Mouse (Mus musculus) G1E (cell line): ENCODE measurements around the gene Fgfr2. TPM values are rescaled to one million over a fixed set of nuclear protein-coding genes. Genes with fewer than 3 reads are reported as not detected.

Experiments used
- ATAC-seq: 2 replicates; pipeline ENCODE4 v1.8.0; 2016; ENCODE audit warnings: mild to moderate bottlenecking; ENCODE audit not compliant: insufficient number of reproducible peaks, poor library complexity, low FRiP score, severe bottlenecking; ENCODE audit errors: extremely low read depth
- DNase-seq: peaks from one replicate; pipeline ENCODE4 v3.0.0; 2012; ENCODE audit warnings: low spot score
- H3K27me3 ChIP-seq: 2 replicates; pipeline ENCODE4 v1.6.1; 2012; ENCODE audit warnings: mild to moderate bottlenecking, low read length, inconsistent platforms; ENCODE audit not compliant: insufficient read depth
- H3K36me3 ChIP-seq: replicated peaks from 2 replicates; pipeline ENCODE3; 2012; ENCODE audit warnings: mild to moderate bottlenecking, inconsistent platforms
- H3K4me1 ChIP-seq: 2 replicates; pipeline ENCODE4 v1.6.1; 2012; ENCODE audit warnings: low read depth, low read length, inconsistent platforms, mixed read lengths; ENCODE audit not compliant: insufficient read depth
- H3K4me3 ChIP-seq: 2 replicates; pipeline ENCODE4 v1.5.1; 2012; ENCODE audit warnings: low read depth, mild to moderate bottlenecking, inconsistent platforms, low read length, moderate library complexity, mixed read lengths
- H3K9me3 ChIP-seq: replicated peaks from 2 replicates; pipeline ENCODE4 v1.6.1; 2012; ENCODE audit warnings: inconsistent platforms
- CTCF ChIP-seq: IDR thresholded peaks from 2 replicates; pipeline ENCODE4 v1.5.1; 2012; ENCODE audit warnings: low read depth, low read length, inconsistent platforms, mixed read lengths
- GATA1 ChIP-seq: IDR thresholded peaks from 2 replicates; pipeline ENCODE4 v1.6.1; 2012; ENCODE audit warnings: borderline replicate concordance, low read length, inconsistent platforms, mixed read lengths
- GATA2 ChIP-seq: IDR thresholded peaks from 2 replicates; pipeline ENCODE4 v1.6.1; 2012; ENCODE audit warnings: low read depth, low read length, inconsistent platforms, borderline replicate concordance
- POLR2AphosphoS5 ChIP-seq: IDR thresholded peaks from 2 replicates; pipeline ENCODE4 v1.6.1; 2012; ENCODE audit warnings: low read depth, low read length, inconsistent platforms; ENCODE audit not compliant: insufficient replicate concordance
- TAL1 ChIP-seq: conservative IDR thresholded peaks from 2 replicates; pipeline ENCODE4 v1.6.1; 2012; ENCODE audit warnings: low read depth, low read length, inconsistent platforms, mixed read lengths
- polyA plus RNA-seq: library from polyadenylated mRNA; stranded (reverse); fragments of >175 nt; gene quantifications from 2 replicates; pipeline ENCODE4 v1.2.3, GENCODE M21; 2012
- total RNA-seq, 2 experiments: library from RNA; stranded (forward) in 1 of 2; stranded (reverse) in 1 of 2; fragments of 200-1000 nt in 1 of 2; fragments of >200 nt in 1 of 2; fragmentation: Nextera tagmentation in 1 of 2; gene quantifications; 2 replicates each; pipeline ENCODE4 v1.2.3; 2014 to 2017

The Fgfr2 gene
- total and polyA plus RNA-seq, 3 experiments: 0.22 TPM; not detected in 2

GRCm38 (mm10) chr7:132396661-132397322, 726.4 kb downstream of the Fgfr2 start:
- no peak for TF ChIP-seq GATA2
- no peak for TF ChIP-seq GATA1
- no peak for TF ChIP-seq POLR2AphosphoS5
- no peak for TF ChIP-seq TAL1
- no peak for TF ChIP-seq CTCF
- ATAC-seq (no peak), DNase-seq (no peak)
- no peak overlapping the region for H3K4me3 ChIP-seq
- peaks cover 69% of the 10 kb centered on the region for H3K9me3 ChIP-seq
- H3K4me1 ChIP-seq: no peaks in the 10 kb centered on the region
- H3K36me3 ChIP-seq: no peaks in the 10 kb centered on the region
- H3K27me3 ChIP-seq: no peaks in the 10 kb centered on the region

DNA sequence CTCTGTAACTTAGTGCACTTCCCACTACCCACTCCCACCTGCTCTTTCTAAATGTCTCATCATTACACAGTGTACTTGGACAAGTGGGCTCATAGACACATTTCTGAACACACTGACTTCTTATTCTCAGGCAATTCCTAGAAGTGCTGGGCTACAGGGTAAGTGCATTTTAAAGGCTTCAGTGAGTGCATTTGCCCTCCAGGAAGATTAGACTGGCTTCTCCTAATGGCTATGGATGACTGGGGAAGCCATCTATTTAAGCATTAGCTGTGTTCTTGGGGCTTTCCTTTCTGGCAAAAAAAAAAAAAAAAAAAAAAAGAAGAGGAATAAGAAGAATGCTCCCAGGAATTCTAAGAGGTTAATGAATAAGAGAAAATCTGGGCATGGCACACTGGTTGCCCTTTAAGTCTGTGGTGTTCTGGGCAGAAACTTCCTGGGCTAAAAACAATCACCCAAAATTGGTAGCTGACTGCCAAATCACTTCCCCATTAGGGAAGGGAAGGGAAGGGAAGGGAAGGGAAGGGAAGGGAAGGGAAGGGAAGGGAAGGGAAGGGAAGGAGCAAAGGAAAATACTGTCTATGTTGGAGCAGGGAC, 729.5 kb downstream of the Fgfr2 start:
- Histone ChIP-seq H3K36me3 (no peaks in the 10 kb centered on the region), H3K9me3 (peaks cover 79% of the 10 kb centered on the region), H3K4me3 (no peak overlapping the region), H3K4me1 (no peaks in the 10 kb centered on the region), H3K27me3 (no peaks in the 10 kb centered on the region)
- DNase-seq: no peak
- ATAC-seq: no peak
- no peak for TF ChIP-seq GATA2
- TF ChIP-seq POLR2AphosphoS5: no peak
- no peak for TF ChIP-seq CTCF
- TF ChIP-seq TAL1: no peak
- no peak for TF ChIP-seq GATA1

DNA sequence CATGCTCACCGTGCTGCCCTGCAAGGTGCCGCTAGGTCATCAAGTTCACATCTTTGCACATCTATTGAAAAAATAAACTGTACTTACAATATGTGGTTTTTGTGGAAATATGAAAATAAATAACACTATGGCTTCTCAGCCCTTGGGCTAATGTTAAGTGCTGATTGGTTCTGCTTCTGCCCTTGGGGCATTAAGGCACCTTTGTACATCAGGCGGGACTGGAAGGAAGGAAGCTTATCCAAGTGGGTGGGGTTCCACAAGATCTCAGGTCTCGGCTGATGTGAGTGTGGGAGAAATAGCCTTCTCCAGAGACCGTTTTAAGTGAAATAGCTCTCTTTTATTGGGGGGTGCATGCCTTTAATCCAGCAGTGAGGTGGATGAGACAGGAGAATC, 730.1 kb downstream of the Fgfr2 start:
- H3K4me3 ChIP-seq: no peak overlapping the region
- peaks cover 78% of the 10 kb centered on the region for H3K9me3 ChIP-seq
- ATAC-seq (no peak), DNase-seq (no peak)
- no peaks in the 10 kb centered on the region for H3K36me3 ChIP-seq
- no peak for TF ChIP-seq TAL1
- TF ChIP-seq POLR2AphosphoS5: no peak
- no peak for TF ChIP-seq CTCF
- no peak for TF ChIP-seq GATA2
- no peak for TF ChIP-seq GATA1
- H3K4me1 ChIP-seq: no peaks in the 10 kb centered on the region
- H3K27me3 ChIP-seq: no peaks in the 10 kb centered on the region

GRCm38 (mm10) chr7:132392233-132393013, 730.7 kb downstream of the Fgfr2 start:
- TF ChIP-seq TAL1: no peak
- no peak for TF ChIP-seq GATA2
- no peak for TF ChIP-seq CTCF
- TF ChIP-seq POLR2AphosphoS5: no peak
- no peak for TF ChIP-seq GATA1
- DNase-seq (no peak), ATAC-seq (no peak)
- Histone ChIP-seq H3K9me3 (peaks cover 73% of the 10 kb centered on the region), H3K27me3 (no peaks in the 10 kb centered on the region), H3K4me1 (no peaks in the 10 kb centered on the region), H3K36me3 (no peaks in the 10 kb centered on the region), H3K4me3 (no peak overlapping the region)

DNA sequence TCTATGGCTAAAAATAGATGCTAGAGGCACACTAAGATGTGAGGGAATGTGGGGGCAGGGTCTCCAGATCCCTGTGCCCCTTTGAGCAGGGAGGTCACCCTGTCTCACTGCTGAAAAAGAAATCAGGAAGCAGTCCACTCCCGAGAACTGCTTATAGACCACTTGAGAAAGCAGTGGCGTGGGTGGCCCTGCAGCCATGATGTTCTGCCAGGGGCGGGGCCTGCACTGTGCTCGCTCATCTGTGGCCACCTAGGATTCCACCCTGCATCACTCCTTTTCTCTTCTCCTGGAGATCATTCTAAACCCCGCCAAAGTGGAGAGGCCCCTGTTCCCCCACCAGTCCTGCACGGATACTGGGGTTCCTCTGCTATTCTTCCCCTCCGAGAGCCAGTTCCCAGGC, 733.7 kb downstream of the Fgfr2 start:
- H3K27me3 ChIP-seq: no peaks in the 10 kb centered on the region
- no peak for ATAC-seq
- H3K4me1 ChIP-seq: no peaks in the 10 kb centered on the region

DNA sequence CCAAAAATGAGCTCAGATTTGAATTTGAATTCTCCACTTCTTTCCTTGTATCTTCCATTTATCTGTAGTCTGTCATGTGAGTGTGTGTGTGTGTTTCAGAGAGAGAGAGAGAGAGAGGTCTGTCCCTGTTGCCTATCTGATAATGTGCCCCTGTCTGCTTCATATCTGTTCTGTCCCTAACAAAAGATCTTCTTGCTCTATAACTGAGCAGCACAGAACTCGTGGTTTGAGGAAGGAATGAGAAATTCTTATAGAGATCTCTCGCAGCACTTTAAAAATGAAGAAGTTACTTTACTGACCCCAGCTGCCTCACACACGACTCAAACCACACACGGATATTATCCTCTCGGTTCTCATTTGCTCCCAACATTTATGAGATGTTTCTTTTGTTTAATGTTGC, 735.6 kb downstream of the Fgfr2 start:
- H3K27me3 ChIP-seq: no peaks in the 10 kb centered on the region
- TF ChIP-seq CTCF: no peak
- no peak for ATAC-seq

More for the DNA sequence above, 733.7 kb downstream of the Fgfr2 start:
- no peak for DNase-seq
- Histone ChIP-seq H3K9me3 (peaks cover 68% of the 10 kb centered on the region), H3K4me3 (no peak overlapping the region), H3K36me3 (no peaks in the 10 kb centered on the region)
- TF ChIP-seq POLR2AphosphoS5 (no peak), GATA2 (no peak), TAL1 (no peak), CTCF (no peak), GATA1 (no peak)

More for the DNA sequence above, 735.6 kb downstream of the Fgfr2 start:
- Histone ChIP-seq H3K4me3 (no peak overlapping the region), H3K9me3 (peaks cover 56% of the 10 kb centered on the region), H3K36me3 (no peaks in the 10 kb centered on the region), H3K4me1 (no peaks in the 10 kb centered on the region)
- no peak for DNase-seq
